Mouse (Mus musculus): ENCODE measurements around the gene Pde4c. TPM values are rescaled to one million over a fixed set of nuclear protein-coding genes. Genes with fewer than 3 reads are reported as not detected.

Pde4c gene
- polyA plus RNA-seq, 2 experiments, result 0.38 TPM; not detected in 1

DNA sequence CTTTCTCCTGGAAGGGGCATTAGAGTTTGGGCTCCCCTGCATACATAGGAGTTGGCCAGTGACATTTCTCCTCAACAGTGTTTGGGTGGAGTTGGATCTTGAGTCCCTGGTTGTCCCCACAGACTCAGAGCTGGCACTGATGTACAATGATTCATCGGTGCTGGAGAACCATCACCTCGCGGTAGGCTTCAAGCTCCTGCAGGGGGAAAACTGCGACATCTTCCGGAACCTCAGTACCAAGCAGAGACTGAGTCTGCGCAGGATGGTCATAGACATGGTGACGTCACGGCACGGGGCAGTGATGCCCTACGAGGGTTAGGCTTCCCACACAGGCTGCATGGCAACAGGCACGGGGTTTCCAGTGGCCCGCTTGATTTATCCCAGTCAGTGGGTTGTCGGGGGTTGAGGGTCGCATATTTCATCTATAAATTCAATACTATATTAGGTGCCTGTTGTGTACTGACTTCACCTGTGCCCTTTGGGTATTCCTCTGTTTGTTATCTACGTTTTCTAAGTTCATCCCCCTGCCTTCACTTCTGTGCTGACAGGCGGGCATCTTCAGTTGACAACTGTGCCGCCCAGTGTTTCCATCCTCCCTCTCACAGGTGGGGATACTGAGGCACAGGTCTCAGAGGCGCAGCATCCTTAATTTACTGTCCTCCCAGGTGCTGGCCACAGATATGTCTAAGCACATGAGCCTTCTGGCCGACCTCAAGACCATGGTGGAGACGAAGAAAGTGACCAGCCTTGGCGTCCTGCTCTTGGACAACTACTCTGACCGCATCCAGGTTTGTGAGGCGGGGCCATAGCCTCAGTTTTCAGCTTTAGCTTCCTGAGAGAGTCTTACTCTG, 25.0 kb downstream of the Pde4c start:
- no peak for ATAC-seq (ENCODE audit: low FRiP score, low read depth)
- TF ChIP-seq POLR2A (IDR thresholded peaks at IDR 0.05; ENCODE audit: borderline replicate concordance, extremely low read depth, insufficient read depth, insufficient read length), result no peak
- WGBS, result 89% methylated on average over 23 of the region's 23 CpGs

DNA sequence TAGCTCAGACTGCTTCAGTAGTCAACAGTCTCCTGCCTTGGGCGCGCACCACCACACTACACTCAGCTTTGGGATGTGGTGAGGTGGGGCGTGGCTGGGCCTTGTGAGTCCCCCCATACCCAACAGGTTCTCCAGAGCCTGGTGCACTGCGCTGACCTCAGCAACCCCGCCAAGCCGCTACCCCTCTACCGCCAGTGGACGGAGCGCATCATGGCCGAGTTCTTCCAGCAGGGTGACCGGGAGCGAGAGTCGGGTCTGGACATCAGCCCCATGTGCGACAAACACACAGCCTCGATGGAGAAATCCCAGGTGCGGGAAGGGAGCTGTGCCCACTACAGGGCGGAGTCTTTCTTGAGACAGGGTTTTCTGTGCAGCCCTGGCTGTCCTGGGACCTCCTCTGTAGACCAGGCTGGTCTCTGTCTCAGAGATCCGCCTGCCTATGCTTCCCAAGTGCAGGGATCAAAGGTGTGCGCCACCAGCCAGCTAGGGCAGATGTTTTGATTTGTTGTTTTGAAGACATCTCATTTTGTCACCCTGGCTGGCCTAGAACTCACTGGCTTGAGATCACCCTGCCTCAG, 25.7 kb downstream of the Pde4c start:
- Histone ChIP-seq H3K27me3 (ENCODE audit: control insufficient read depth, insufficient read depth, low read length) (peaks cover 35% of the 10 kb centered on the region), H3K9ac (ENCODE audit: low read depth, low read length, severe bottlenecking) (no peak overlapping the region), H3K36me3 (ENCODE audit: control insufficient read depth, insufficient read depth, low read length) (no peaks in the 10 kb centered on the region), H3K9me3 (ENCODE audit: control insufficient read depth, low read length) (no peaks in the 10 kb centered on the region), H3K4me3 (replicated peaks; ENCODE audit: low read length) (no peak overlapping the region), H3K4me2 (replicated peaks; ENCODE audit: low read depth, low read length, severe bottlenecking) (no peak overlapping the region), H3K27ac (replicated peaks; ENCODE audit: low read depth, low read length) (no peak overlapping the region), H3K4me1 (ENCODE audit: control insufficient read depth, insufficient read depth, low read length) (peaks cover 13% of the 10 kb centered on the region)
- no peak for ATAC-seq (ENCODE audit: low FRiP score, low read depth)
- no peak for TF ChIP-seq POLR2A (IDR thresholded peaks at IDR 0.05; ENCODE audit: borderline replicate concordance, extremely low read depth, insufficient read depth, insufficient read length)
- 77% methylated on average over 19 of the region's 19 CpGs for whole genome bisulfite sequencing
- no peak for DNase-seq (ENCODE audit: low spot score)

More for the DNA sequence above, 25.0 kb downstream of the Pde4c start:
- H3K4me3 ChIP-seq (replicated peaks; ENCODE audit: low read length), result no peak overlapping the region
- no peak overlapping the region for H3K9ac ChIP-seq (ENCODE audit: low read depth, low read length, severe bottlenecking)
- H3K4me1 ChIP-seq (ENCODE audit: control insufficient read depth, insufficient read depth, low read length), result peaks cover 14% of the 10 kb centered on the region
- no peaks in the 10 kb centered on the region for H3K36me3 ChIP-seq (ENCODE audit: control insufficient read depth, insufficient read depth, low read length)
- H3K27me3 ChIP-seq (ENCODE audit: control insufficient read depth, insufficient read depth, low read length), result peaks cover 42% of the 10 kb centered on the region
- H3K27ac ChIP-seq (replicated peaks; ENCODE audit: low read depth, low read length), result no peak overlapping the region
- no peak overlapping the region for H3K4me2 ChIP-seq (replicated peaks; ENCODE audit: low read depth, low read length, severe bottlenecking)
- no peak for DNase-seq (ENCODE audit: low spot score)
- no peaks in the 10 kb centered on the region for H3K9me3 ChIP-seq (ENCODE audit: control insufficient read depth, low read length)

DNA sequence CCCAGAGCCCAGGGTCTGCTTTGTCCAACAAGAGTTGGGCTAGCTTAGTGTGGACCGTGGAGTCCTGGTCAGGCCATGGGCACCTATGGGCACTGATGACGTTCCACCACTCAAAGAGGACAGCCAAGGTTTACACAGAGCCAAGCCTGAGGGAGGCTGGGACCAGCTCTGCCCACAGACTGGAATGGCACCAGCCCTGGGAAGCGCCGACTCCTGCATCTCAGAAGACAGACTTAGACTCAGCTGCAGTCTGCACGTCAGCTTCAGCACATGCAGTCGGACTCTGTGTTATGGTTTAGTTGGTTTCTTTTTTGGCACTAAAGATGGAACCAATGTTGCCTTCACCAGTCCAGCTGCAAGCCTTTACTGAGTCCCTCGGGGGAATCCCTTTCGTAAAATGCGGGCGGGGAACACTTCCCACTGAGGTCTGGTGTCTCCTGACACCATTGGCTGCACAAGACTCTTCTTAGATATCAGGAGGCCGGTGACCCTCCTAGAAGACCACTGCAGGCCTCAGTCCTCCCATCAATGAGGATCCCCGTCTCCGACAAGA, 26.7 kb downstream of the Pde4c start:
- WGBS, result 75% methylated on average over 13 of the region's 13 CpGs
- no peak overlapping the region for H3K27ac ChIP-seq (replicated peaks; ENCODE audit: low read depth, low read length)
- no peak for ATAC-seq (ENCODE audit: low FRiP score, low read depth)
- peaks cover 25% of the 10 kb centered on the region for H3K27me3 ChIP-seq (ENCODE audit: control insufficient read depth, insufficient read depth, low read length)
- TF ChIP-seq POLR2A (IDR thresholded peaks at IDR 0.05; ENCODE audit: borderline replicate concordance, extremely low read depth, insufficient read depth, insufficient read length), result no peak
- H3K9me3 ChIP-seq (ENCODE audit: control insufficient read depth, low read length), result no peaks in the 10 kb centered on the region
- no peak for DNase-seq (ENCODE audit: low spot score)
- no peak overlapping the region for H3K4me2 ChIP-seq (replicated peaks; ENCODE audit: low read depth, low read length, severe bottlenecking)
- no peaks in the 10 kb centered on the region for H3K36me3 ChIP-seq (ENCODE audit: control insufficient read depth, insufficient read depth, low read length)
- no peak overlapping the region for H3K4me3 ChIP-seq (replicated peaks; ENCODE audit: low read length)
- H3K4me1 ChIP-seq (ENCODE audit: control insufficient read depth, insufficient read depth, low read length), result peaks cover 15% of the 10 kb centered on the region
- no peak overlapping the region for H3K9ac ChIP-seq (ENCODE audit: low read depth, low read length, severe bottlenecking)

DNA sequence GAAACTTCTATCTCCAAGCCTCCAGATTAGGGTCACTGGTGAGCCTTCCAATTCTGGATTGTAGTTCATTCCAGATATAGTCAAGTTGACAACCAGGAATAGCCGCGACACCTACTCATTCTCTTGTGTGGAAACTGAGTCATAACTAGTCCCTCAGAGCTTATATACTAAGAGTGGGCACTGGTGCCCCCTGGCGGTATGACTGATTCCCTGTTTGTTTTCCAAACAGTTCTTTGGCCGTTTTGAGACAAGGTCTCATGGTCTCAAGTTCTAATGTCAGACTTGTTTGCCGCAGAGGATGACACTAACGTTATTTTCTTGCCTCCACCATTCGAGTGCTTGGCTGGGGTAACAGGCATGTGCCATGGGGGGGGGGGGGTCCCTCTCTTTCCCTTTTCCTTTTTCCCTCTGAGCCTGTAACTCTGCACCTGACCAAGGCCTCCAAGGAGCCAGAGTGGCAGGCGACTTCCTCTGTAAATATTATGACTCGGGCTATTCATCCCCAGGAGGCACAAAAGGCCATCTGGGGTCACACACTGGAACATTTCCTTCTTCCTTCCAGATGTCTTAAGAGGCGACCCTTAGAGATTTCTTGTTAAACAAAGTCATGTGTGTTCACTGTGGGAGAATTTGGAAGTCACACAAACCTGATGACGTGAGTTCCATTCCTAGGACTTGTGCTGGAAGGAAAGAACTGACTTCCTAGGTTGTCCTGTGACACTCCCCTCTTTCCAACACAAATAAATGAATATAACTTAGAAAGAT, 28.7 kb downstream of the Pde4c start:
- Histone ChIP-seq H3K36me3 (ENCODE audit: control insufficient read depth, insufficient read depth, low read length) (peaks cover 12% of the 10 kb centered on the region), H3K4me2 (replicated peaks; ENCODE audit: low read depth, low read length, severe bottlenecking) (0 out of 2 replicates have a peak overlapping the region, but pooled peaks have one; percentile 34), H3K27ac (replicated peaks; ENCODE audit: low read depth, low read length) (peak overlapping the region; percentile 53; the same call in 1 of the 2 replicates), H3K4me1 (ENCODE audit: control insufficient read depth, insufficient read depth, low read length) (peaks cover 18% of the 10 kb centered on the region), H3K4me3 (replicated peaks; ENCODE audit: low read length) (no peak overlapping the region), H3K9me3 (ENCODE audit: control insufficient read depth, low read length) (no peaks in the 10 kb centered on the region), H3K27me3 (ENCODE audit: control insufficient read depth, insufficient read depth, low read length) (peaks cover 6% of the 10 kb centered on the region; the same call in 1 of the 2 replicates), H3K9ac (ENCODE audit: low read depth, low read length, severe bottlenecking) (no peak overlapping the region)
- ATAC-seq (ENCODE audit: low FRiP score, low read depth), result no peak
- peak; percentile 73 for DNase-seq (ENCODE audit: low spot score)
- WGBS, result 19% methylated on average over 11 of the region's 11 CpGs
- TF ChIP-seq POLR2A (IDR thresholded peaks at IDR 0.05; ENCODE audit: borderline replicate concordance, extremely low read depth, insufficient read depth, insufficient read length), result no peak

DNA sequence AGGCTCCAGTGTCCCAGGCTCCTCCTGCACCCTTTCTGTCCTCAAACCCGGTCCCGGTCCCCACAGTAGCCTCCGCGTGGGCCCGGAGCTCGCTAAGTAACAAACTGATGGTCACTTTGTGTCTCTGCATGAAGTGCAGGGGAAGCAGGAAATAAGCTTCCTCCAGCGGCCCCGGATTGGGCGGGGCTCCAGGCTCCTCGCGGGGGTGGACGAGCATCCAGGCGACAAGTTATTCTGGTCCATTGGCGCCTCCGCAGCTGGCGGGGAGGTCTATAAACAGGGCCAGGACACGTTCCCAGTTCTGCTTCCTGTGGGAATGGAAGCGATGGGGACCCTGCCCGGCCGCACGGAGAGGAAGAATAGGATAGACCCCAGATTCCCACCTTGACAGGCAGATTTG, 29.6 kb downstream of the Pde4c start:
- peaks cover 18% of the 10 kb centered on the region for H3K4me1 ChIP-seq (ENCODE audit: control insufficient read depth, insufficient read depth, low read length)
- ATAC-seq (ENCODE audit: low FRiP score, low read depth), result no peak
- H3K27me3 ChIP-seq (ENCODE audit: control insufficient read depth, insufficient read depth, low read length), result no peaks in the 10 kb centered on the region
- H3K27ac ChIP-seq (replicated peaks; ENCODE audit: low read depth, low read length), result peak overlapping the region; percentile 53
- H3K4me3 ChIP-seq (replicated peaks; ENCODE audit: low read length), result 0 out of 2 replicates have a peak overlapping the region, but pooled peaks have one; percentile 4
- peak overlapping the region; percentile 16; the same call in 1 of the 2 replicates for H3K9ac ChIP-seq (ENCODE audit: low read depth, low read length, severe bottlenecking)
- DNase-seq (ENCODE audit: low spot score), result peak; percentile 66
- TF ChIP-seq POLR2A (IDR thresholded peaks at IDR 0.05; ENCODE audit: borderline replicate concordance, extremely low read depth, insufficient read depth, insufficient read length), result no peak
- no peaks in the 10 kb centered on the region for H3K9me3 ChIP-seq (ENCODE audit: control insufficient read depth, low read length)
- H3K4me2 ChIP-seq (replicated peaks; ENCODE audit: low read depth, low read length, severe bottlenecking), result peak overlapping the region; percentile 34
- H3K36me3 ChIP-seq (ENCODE audit: control insufficient read depth, insufficient read depth, low read length), result peaks cover 21% of the 10 kb centered on the region
- WGBS, result 16% methylated on average over 21 of the region's 21 CpGs

All from limb, embryonic 14.5 days (tissue).